Mouse (Mus musculus) cerebellum, postnatal 4 days (tissue): Measurements from ENCODE around the gene Wdr1.
A peak's percentile ranks its signal among the peaks of the same experiment; 100 is the strongest.

Source experiments
- DNase-seq, 2 experiments: peaks; one replicate each; pipeline ENCODE4 v3.0.0; 2022; ENCODE audit warnings: low spot score in 2 of 2, mixed read lengths in 1 of 2

Gene Wdr1

DNA sequence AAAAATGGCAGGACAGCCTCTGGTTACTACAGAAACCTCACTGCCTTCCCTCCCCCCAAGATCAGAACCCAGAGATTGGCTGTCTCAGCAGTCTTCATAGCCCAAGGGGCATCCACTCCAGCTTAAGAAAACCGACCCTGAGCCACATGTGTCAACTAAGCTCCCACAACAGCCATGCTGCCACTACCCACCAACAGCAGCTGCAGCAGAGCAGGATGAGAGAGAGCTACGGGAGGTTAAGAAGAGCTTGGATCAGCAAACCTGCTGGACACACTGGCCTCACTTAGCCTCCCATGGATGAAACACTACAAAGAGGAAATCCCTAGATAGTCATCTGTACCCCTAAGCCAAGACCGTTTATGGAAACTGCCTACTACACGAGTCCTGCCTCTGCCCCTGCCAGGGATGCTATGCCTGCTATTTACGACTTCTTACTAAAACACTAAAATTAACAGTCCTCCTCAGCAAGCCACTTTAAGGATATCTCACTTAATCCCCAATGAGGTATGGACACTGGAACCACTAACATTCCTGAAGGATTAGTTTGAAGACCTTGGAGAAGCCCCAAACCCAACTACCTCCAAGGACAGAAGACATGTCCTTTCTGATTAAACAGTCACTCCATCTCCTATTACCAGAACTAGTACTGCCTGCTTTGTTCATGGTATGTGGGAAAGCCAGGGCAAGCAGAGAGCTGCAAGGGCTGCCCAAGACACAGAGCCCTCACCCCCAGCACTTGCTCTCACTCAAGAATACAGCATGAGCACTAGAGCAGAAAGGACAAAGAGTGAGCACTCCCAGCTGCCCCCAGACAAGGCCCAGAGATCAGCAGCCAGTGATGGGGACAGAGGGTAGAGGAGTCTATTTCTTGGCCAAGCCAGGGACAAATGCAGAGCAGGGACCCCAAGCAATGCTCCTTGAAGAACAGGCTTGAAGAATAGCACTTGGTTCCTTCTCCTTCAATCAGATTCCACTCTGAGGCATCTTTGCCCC lies 18.3 kb downstream of the Wdr1 start:
- DNase-seq: no peak

DNA sequence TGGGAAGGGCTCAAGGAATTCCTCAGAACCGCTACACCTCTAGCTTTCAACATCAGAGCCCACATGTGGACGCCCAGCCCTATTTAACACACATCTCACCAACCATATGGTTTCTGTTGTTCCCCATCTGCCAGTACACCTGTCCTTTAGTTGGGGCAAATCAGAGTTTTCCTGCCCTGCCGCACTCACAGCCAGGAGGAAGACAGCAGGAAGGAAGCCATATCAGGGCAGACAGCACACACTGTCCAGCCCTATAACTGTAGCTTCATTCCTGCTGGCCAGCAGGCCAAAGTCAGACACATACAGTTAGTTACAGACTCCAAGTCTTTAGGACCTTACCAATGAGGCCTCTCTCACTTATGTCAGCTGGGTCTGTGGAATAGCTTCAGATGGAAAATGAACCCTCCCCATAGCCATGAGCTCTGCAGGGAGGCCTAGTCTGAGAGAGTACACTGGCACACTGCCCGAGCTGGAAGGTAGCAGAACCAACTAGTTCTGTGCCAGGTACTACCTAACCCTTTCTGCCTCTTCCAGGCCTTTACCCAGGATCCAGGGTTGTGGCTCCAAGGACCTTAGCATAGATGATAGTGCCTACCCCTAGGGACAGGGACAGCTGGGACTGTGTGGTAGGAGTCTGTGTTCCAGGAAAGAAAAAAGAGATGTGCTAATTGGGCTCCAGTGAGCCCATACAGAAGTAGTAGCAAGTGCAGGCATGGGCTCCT lies 19.4 kb downstream of the Wdr1 start:
- DNase-seq: no peak

DNA sequence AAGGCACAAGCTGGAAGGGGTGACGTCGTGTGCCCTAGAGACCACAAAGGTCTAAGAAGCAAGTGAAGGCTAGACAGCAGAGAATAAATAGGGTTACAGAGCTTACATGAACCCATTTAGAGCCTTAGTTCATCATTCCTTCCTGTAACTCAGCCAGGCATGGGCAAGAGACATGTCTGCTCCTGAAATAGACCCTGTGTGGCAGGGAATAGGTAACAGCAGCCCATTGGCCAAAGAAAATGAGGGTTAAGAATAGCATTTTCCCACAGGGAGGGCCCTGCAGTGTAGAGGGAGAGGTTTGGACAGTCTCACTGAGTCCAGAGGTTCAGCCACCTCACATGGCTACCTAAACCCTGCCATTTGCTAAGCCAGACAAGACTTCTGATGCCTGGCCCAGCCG lies 21.3 kb downstream of the Wdr1 start:
- no peak for DNase-seq

DNA sequence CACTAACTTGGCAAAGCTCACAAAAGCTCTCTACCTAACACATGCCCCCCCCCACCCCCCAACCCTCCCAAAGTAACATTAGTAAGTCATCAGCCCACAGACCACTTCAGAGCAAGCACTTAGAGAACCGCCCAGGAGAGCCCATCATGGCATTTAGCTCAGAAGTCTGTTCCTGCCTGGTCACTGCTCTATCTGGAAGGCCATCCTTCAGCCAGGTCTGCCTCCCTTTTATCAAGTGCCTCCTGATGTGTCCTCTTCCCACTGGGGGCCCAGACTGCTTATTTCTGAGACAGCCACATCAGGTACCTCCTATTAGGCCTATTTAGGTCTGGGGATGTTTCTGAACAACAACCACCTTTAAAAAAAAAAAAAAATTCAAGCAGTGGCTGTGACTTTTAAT lies 22.1 kb downstream of the Wdr1 start:
- DNase-seq: no peak

DNA sequence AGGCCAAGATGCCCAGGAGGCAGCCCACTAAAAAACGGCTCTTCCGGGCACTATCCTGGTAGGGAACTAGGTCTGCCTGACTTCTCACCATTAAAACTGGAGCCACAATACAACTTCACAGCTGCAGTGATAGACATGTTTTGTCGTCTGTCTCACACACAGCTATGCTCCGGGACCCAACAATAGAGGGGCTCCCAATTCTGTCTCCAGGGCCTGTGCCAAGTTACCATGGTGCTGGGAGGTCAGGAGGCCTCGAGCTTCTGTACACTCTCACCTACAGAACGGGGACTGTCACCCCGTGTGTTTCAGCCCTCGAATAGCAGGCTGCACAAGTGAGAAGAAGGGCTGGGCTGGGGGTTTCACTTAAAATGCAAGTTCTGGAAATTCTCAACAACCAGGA lies 24.5 kb downstream of the Wdr1 start:
- no peak for DNase-seq

DNA sequence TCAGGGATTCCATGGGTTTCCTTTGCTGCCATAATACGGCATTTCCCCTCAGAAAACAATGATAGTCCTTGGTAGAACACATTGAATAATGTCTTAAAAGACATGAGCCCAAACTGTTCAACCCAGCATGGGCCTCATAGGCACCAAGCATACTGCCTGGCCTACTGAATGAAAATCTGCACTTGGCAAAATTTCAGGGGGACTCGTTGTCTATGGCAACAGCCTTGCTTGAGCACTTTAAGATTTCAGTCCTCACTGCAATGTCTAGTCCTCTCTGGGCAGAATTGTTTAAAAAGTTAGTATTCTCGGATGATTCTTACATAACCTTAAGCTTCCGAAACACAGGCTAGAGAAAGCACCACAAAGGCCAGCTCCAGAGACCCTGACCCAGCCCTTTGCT lies 25.2 kb downstream of the Wdr1 start:
- no peak for DNase-seq

DNA sequence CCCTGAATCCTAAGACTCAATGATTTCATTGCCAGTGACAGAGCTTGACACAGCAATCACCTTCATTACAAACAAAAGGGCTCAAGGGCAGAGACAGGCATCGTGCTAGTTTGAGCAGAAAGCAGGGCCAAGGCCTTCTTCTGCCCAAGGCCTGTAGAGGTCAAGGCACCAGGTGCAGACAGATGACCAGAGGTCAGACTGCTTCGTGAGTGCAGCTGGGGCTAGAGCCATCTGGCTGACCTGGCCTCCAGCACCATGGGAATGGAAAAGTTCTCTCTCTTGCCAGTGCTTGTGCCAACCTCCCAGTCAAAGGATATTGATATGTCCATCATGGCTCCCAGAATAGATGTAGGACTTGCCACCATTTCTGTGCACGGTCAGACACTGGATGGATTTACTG lies 26.2 kb downstream of the Wdr1 start:
- DNase-seq: no peak

DNA sequence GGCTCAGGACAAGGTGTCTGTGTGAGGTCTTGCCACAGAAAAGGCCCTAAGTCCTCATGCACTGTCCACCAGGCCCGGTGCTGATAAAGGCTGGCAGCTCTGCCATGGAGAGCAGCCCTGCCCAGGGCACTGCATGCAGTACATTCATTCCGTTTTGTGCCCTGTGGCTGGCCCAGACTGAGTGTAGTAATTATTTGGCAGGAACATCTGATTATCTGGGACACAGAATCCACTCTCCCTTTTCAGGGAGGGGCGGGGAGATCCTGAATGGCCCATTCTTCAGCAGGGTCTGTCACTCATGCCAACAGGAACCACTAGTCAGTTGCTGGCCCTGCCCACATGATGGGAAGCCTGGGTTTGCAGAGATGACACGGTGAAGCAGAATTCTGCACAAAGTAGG lies 30.9 kb downstream of the Wdr1 start:
- peak in 1 of 2 experiments; percentile 26 for DNase-seq

DNA sequence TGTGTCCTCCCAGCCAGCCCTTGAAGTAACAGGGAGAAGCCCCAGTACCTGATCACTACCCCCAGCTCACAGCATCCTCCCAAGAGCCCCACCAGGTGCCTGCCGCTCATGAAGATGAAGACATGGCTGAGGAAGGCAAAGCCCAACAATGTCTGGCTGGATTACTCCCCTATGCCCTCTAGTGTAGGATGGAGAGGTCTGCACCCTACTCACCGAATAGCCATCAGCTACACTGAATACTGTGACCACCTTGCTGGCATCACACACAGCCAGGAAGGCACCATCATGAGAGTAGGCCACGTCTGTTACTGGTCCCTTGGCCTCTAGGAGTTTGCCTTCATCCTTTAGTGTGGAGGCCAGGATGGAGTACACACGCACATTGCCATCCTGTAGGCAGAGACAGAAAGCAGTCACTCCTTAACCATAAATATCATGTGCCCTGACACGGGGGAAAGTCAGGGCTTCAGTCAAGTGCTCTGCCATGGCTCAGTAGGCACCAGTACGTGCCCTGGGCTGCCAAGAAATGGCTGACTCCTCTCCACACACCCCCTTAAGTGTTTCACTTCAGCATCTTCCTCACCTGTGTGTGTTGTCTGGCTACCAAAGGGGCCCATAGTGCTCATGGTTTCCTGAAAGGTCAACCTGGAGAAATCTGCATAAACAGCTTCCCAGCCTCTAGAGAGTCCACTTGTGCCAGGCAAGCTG lies 33.1 kb downstream of the Wdr1 start:
- DNase-seq: peak in 1 of 2 experiments; percentile 13

DNA sequence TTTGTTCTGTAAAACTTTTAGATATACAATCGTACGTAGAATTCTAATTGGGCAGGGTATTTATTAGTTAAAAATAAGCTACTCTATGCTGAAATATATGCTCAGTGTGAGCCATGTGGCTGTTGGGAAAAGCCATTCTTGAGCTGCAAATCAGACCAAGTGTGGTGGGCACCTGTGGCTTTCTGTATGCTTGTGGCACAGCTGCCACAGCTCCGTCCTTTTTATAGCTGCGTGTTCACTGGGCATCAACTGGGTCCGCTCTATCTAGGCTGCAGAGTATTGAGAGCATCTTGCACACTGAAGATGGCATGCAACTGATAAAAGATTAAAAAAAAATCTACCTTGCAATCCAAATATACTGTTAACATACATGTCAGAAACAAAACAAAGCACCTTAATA lies 40.0 kb downstream of the Wdr1 start:
- DNase-seq: no peak

DNA sequence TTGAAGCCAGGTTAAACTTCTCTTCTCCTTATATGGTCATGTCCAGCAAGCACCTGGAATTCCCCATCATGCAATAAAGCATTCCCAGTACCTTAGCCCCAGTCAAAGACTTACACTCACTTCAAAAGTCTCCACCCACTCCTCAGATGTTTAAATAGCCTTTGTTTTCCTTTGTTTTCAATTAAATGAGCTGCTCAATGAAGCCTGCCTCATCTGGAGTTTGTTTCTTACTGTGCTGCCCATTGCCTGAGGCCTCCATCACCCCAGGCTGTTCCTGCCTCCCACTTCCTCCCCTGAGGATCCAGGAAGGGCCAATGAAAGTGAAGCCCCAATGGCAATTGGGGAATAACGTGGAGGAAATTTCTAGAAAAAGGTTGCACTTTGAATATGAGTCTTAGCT lies 42.2 kb downstream of the Wdr1 start:
- no peak for DNase-seq

DNA sequence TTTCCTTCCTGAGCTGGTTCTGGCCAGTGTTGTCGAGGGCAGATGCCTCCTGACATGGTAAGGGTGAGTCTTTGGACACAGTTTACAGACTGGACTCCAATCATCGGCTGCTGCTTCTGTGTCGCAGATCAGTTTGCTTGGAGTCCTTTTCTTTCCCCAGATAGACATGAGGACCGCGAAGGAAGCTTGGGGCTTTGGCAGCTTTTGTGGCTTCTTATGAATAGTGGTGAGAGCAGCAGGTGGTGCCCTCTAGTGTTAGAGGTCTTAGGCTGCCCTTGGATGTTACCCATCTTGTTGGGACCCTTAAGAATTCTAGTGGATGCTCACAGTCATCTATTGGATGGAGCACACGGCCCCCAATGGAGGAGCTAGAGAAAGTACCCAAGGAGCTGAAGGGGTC lies 46.8 kb downstream of the Wdr1 start:
- DNase-seq: peak in 1 of 2 experiments; percentile 16

DNA sequence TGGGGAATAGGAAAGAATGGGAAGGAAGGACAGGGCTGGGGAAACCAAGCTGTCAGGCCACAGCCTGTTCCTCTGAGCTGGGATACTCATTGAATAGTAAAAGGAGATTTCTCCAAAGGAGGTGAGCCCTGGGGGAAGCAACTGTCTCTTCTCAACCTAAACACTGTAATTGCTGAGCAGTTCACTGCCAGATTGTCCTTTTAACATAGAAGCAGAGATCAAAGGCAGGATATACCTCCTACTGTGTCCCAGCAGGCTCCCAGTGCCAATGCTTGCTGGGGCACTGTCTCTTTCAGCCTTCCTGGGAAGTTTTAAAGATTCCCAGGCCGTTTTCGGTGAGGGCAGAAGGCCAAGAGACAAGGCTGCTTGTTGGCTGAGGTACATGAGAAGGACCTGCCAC lies 50.0 kb downstream of the Wdr1 start:
- DNase-seq: no peak

DNA sequence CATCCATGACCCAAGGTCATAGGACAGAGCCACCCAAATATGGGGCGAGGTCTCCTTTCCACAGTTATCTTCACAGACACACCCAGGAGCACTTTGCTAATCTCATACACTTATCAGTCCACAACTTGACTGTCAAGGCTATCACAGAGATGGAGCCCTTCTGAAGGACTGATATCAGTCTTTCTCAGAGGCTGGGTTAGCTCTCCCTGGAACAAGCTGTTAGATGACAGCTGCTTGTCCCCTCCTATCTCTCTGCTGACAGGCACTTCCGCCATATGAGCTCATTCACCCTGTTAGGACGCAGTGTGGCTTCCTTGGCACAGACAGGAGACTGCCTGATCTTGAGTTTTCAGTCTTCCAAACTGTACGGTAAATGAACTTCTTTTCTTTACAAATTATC lies 53.5 kb downstream of the Wdr1 start:
- DNase-seq: no peak

DNA sequence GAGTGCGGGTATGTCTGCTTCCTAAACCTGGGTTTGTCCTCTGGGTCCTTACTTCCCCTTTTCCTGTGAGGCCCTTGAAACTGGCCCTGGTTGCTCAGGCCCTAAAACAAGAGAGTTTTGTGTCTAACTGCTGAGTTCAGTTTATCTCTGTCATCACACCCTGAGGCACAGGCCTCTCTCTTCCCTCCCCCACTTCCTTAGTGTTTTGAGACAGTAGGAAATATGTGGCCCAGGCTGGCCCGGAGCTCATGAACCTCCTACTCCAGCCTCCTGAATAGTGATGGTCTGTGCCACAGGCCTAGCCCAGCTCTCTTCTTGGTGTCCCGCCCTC lies 57.6 kb downstream of the Wdr1 start:
- no peak for DNase-seq

DNA sequence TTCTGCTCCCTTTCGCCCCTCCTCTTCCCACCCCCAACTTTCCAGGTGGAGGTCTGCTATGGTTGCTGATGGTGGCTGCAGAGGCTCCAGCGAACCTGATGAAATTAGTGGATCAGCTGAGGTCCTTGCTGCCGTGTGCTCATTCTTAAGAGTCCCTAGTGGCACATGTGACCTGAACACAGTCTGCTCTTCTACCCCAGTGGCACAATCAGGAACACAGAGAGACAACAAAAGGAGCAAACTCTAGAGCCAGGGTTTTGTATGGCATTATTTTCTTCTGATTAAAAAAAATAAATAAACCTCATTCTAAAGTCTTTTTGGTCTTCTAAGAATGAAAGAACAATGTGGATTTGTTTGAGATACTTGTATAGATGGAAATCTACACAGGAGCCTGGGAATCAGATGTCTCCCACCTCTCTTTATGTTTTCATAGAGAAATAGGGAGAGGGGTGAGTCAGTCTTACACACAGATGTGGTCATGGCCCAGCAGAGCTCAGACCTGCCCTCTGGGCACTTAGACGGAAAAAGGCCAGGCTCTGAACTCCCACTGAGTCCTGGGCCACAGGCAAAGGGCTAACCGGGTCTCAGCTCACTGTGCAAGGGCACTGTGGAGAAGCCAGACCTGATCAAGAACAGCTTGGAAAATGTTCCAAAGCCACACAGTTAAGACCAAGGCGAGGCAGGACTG lies 58.1 kb downstream of the Wdr1 start:
- no peak for DNase-seq

DNA sequence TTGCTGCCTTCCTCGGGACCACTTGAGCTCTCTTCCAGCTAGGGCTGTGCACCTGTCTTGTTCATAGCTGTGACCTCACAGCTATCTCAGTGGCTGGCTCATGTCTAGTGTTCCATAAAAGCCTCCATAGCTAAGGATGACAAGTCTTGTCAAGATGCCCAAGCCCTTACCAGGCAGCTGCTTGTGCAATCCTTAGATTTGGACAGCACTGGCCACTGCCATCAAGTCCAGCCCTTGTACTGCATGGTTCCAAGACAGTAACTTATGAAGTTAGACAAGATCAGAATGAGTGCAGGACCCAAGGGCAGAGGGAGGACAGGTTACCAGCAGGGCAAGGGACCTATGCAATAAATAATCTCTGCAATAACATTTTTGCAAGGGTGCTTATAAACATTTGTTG lies 58.9 kb downstream of the Wdr1 start:
- DNase-seq: no peak

DNA sequence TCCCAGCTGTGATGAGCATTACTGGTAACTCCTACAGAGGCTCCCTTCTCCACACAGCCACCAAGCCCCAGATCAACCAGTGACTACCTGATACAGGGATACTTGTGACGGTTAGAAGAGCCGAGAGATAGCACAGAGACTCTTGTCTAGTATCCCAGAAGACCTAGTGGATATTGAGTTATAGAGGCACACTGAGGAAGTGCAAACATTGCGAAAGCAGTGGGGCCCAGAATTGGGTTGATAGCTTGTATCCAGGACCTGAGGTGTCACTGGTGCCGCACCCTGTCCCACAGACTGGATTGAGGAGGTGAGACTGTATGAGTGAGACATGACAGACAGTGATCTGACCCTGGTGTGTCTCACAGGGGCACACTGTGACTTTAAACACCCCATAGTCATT lies 60.0 kb downstream of the Wdr1 start, which contains the start of gene Slc2a9:
Gene Slc2a9 (minus strand): TSS at position 152 of the 400 bp plus-strand sequence.
- no peak for DNase-seq

DNA sequence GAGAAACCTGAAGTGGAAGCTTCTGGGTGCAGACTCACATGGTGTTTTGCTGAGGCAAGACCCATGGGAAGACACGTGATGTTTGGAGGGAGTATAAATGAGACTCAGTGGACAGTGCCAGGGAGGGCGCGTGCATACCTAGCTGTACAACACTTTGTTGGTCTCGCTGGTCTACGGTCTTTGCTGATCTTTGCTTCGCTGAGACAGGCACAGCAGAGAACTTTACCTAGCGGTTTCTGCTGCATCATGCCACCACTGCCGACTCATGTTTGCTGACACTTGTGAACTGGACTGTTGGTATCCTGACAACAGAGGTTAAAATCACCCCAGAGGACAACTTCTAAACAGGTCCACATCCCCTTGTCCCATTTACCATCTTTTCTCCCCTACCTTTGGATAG lies 63.0 kb downstream of the Wdr1 start:
- no peak for DNase-seq

DNA sequence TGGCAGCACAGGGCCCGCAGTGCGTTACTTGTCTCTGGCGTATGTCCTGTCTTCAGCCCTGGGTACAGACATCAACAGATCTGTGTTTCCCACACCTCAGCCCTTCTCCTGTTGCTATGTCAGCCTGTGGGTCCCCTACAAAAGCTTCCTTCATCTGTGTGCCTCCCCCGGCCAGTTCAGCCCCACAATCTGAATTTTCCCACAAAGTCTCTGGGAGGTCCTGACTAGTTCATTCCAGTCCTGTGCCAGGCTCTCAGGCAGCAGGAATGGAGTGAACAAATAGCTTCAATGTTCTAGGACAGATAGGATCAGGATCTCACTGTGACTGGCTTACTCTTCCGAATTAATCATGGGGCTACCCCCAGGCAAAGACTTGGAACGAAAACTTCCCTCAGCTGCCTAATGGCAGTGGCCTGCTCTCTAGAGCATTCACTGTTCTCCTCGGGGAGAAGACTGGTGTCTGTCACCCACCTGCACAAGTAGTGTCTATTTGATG lies 63.7 kb downstream of the Wdr1 start:
- DNase-seq: no peak

DNA sequence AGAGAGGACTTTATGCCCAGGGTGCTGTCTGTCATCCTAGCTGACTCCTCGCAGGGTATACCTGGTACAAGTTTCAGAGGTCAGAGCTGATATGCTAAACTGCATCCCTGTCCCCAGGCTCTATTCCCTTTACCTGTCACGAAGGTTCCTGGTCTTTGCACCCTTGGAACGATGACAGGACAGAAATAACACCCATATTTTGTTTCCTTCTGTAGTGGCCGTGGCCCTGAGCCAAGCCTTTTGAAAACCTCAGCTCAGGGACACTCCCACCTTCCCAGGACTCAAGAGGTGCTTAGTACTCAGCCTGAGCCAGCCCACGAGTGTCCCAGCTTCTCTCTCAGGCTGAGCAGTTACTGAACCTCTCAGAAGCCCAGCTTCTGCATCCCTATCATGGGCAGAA lies 64.5 kb downstream of the Wdr1 start:
- DNase-seq: no peak
